ENCODE assay signal across 10 mouse cellular contexts in the genomic region with DNA sequence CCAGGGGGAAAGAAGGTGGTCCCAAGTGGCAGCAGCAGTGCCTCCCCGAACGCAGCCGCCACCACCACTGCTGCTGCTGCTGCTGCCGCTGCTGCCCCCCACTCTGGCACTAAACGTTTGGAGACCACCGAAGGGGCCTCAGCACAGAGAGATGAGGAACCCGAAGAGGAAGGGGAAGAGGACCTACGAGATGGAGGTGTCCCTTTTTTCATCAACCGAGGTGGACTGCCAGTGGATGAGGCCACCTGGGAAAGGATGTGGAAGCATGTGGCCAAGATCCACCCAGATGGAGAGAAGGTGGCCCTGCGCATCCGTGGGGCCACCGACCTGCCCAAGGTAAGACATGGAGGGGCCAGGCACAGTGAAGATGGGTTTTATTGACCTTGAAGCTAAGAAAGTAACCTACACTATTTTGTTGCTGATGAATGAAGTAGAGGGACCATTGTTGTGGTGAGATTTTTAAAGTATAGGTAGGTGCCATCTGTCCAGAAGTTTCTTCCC. TPM values are rescaled to one million over a fixed set of nuclear protein-coding genes. Genes with fewer than 3 reads are reported as not detected.
DNase-seq lines count a peak whose midpoint lies in the region; ATAC-seq and TF ChIP-seq lines count a peak whose summit lies in the region.
"Had no signal": no experiment of that assay in that cellular context is flagged by ENCODE, and none has a peak within 500 bp of the region (broad histone marks: within the 10 kb centered on the region; RNA-seq: fewer than 3 reads in every experiment).

No protein-coding gene starts in this region.

- DNase-seq in embryo, embryonic 10.5 days (ENCODE audit: low spot score): peak; percentile 14
- DNase-seq in embryo, embryonic 10 days (ENCODE audit: low spot score): no peak
- no peak for DNase-seq in heart, postnatal 0 days (ENCODE audit: low spot score)
- DNase-seq in liver, postnatal 0 days: no peak
- no peak for DNase-seq in layer of hippocampus, adult 18-20 months (ENCODE audit: low spot score in 2 of 2)
- DNase-seq in adrenal gland, adult 18-20 months (ENCODE audit: low spot score in 2 of 2): no peak
- DNase-seq in adrenal gland, postnatal 10 days: no peak
- DNase-seq: B cell, adult 2 months had no signal

- TF ChIP-seq EP300 in heart, postnatal 0 days (IDR thresholded peaks at IDR 0.05; ENCODE audit: low read depth): no peak
- TF ChIP-seq EP300 in liver, postnatal 0 days (IDR thresholded peaks at IDR 0.05; ENCODE audit: low read depth): no peak

- H3K36me3 ChIP-seq in E14TG2a.4 (ENCODE audit: insufficient read depth, low read length): no peaks in the 10 kb centered on the region
- H3K36me3 ChIP-seq in heart, postnatal 0 days (replicated peaks; ENCODE audit: control insufficient read depth, insufficient read depth, low read length): no peaks in the 10 kb centered on the region
- no peaks in the 10 kb centered on the region for H3K36me3 ChIP-seq in liver, postnatal 0 days (replicated peaks; ENCODE audit: insufficient read depth, low read length)

- ATAC-seq in heart, postnatal 0 days (ENCODE audit: insufficient read depth, low read depth): no peak
- no peak for ATAC-seq in liver, postnatal 0 days

- no peaks in the 10 kb centered on the region for H3K9me3 ChIP-seq in E14TG2a.4 (ENCODE audit: low read length)
- H3K9me3 ChIP-seq in heart, postnatal 0 days (replicated peaks; ENCODE audit: control insufficient read depth, low read length): no peaks in the 10 kb centered on the region
- H3K9me3 ChIP-seq in liver, postnatal 0 days (ENCODE audit: low read length): no peaks in the 10 kb centered on the region

- H3K4me3 ChIP-seq in E14TG2a.4 (replicated peaks; ENCODE audit: low read length): peak overlapping the region; percentile 89; the same call in 1 of the 2 replicates
- peak overlapping the region; percentile 83 for H3K4me3 ChIP-seq in heart, postnatal 0 days (ENCODE audit: low read depth, low read length)
- H3K4me3 ChIP-seq in liver, postnatal 0 days (ENCODE audit: low read depth, low read length): peak overlapping the region; percentile 65

- no peak for TF ChIP-seq CTCF in E14TG2a.4 (conservative IDR thresholded peaks at IDR 0.05; ENCODE audit: low read length)
- TF ChIP-seq CTCF in heart, postnatal 0 days (IDR thresholded peaks at IDR 0.05; ENCODE audit: low read depth): no peak
- TF ChIP-seq CTCF in liver, postnatal 0 days (IDR thresholded peaks at IDR 0.05; ENCODE audit: low read depth): no peak

- H3K27ac ChIP-seq in heart, postnatal 0 days (ENCODE audit: low read depth): peak overlapping the region; percentile 52
- H3K27ac ChIP-seq in liver, postnatal 0 days (ENCODE audit: low read depth): no peak overlapping the region; the same call in 1 of the 2 replicates

- peak overlapping the region; percentile 98 for H3K4me2 ChIP-seq in heart, postnatal 0 days (ENCODE audit: low read depth, low read length)
- peak overlapping the region; percentile 93 for H3K4me2 ChIP-seq in liver, postnatal 0 days (ENCODE audit: low read depth, low read length)

- WGBS in heart, postnatal 0 days: 25% methylated on average over 12 of the region's 12 CpGs
- WGBS in liver, postnatal 0 days (ENCODE audit: insufficient replicate concordance): 25% methylated on average over 12 of the region's 12 CpGs

- peak overlapping the region; percentile 69; the same call in 1 of the 2 replicates for H3K9ac ChIP-seq in heart, postnatal 0 days (replicated peaks; ENCODE audit: low read depth, low read length)
- no peak overlapping the region for H3K9ac ChIP-seq in liver, postnatal 0 days (replicated peaks)

- H3K27me3 ChIP-seq in E14TG2a.4 (ENCODE audit: insufficient read depth, low read length): peaks cover 59% of the 10 kb centered on the region
- no peaks in the 10 kb centered on the region for H3K27me3 ChIP-seq in heart, postnatal 0 days (ENCODE audit: control insufficient read depth, insufficient read depth, low read length)
- H3K27me3 ChIP-seq in liver, postnatal 0 days (ENCODE audit: insufficient read depth, low read length): peaks cover 26% of the 10 kb centered on the region

- peaks cover 46% of the 10 kb centered on the region for H3K4me1 ChIP-seq in E14TG2a.4 (replicated peaks; ENCODE audit: low read depth, low read length)
- H3K4me1 ChIP-seq in heart, postnatal 0 days (ENCODE audit: control insufficient read depth, insufficient read depth): peaks cover 10% of the 10 kb centered on the region; the same call in 1 of the 2 replicates
- H3K4me1 ChIP-seq in liver, postnatal 0 days (ENCODE audit: insufficient read depth): peaks cover 11% of the 10 kb centered on the region

RNA-seq across cellular contexts. Expression of a gene that starts 1.5 kb away (rescaled TPM):
- 35.0 and 38.1 TPM in 2 replicates for total RNA-seq in heart, postnatal 0 days (2014; rRNA removed; ENCODE audit: low replicate concordance)
- polyA plus RNA-seq in heart, postnatal 0 days (2015; fragmentation: Nextera tagmentation; extraction: Ambion mirVana): 8.2 and 8.9 TPM in 2 replicates
- 1.3 and 1.4 TPM in 2 replicates for polyA plus RNA-seq in liver, postnatal 0 days (2015; fragmentation: Nextera tagmentation; extraction: Ambion mirVana)
- 10 to 100 TPM; 36.8 to 37.8 TPM for total RNA-seq in layer of hippocampus, adult 18-20 months (2021)
- 1 to 10 TPM; 2.2 to 4.8 TPM for total RNA-seq in adrenal gland, adult 18-20 months (2021)
- total RNA-seq in adrenal gland, postnatal 10 days (2021): 10 to 100 TPM; 14.7 to 20.6 TPM

RNA-seq across cellular contexts. Expression of a gene that starts 46.2 kb away (rescaled TPM):
- total RNA-seq in heart, postnatal 0 days (2014; rRNA removed; ENCODE audit: low replicate concordance): 2.2 and 4.4 TPM in 2 replicates
- 4.4 and 4.7 TPM in 2 replicates for polyA plus RNA-seq in heart, postnatal 0 days (2015; fragmentation: Nextera tagmentation; extraction: Ambion mirVana)
- 0.80 and 0.99 TPM in 2 replicates for polyA plus RNA-seq in liver, postnatal 0 days (2015; fragmentation: Nextera tagmentation; extraction: Ambion mirVana)
- 1 to 10 TPM; 5.0 to 5.7 TPM for total RNA-seq in layer of hippocampus, adult 18-20 months (2021)
- 1 to 10 TPM; 2.3 to 2.4 TPM for total RNA-seq in adrenal gland, adult 18-20 months (2021)
- 1 to 10 TPM; 2.9 to 4.9 TPM for total RNA-seq in adrenal gland, postnatal 10 days (2021)

RNA-seq across cellular contexts. Expression of a gene that starts 54.1 kb away (rescaled TPM):
- not detected in 2 replicates for total RNA-seq in heart, postnatal 0 days (2014; rRNA removed; ENCODE audit: low replicate concordance)
- not detected in 2 replicates for polyA plus RNA-seq in heart, postnatal 0 days (2015; fragmentation: Nextera tagmentation; extraction: Ambion mirVana)
- not detected in 2 replicates for polyA plus RNA-seq in liver, postnatal 0 days (2015; fragmentation: Nextera tagmentation; extraction: Ambion mirVana)
- not detected for total RNA-seq in layer of hippocampus, adult 18-20 months (2021)
- total RNA-seq in adrenal gland, adult 18-20 months (2021): not detected
- not detected for total RNA-seq in adrenal gland, postnatal 10 days (2021)
- total RNA-seq: hematopoietic stem cell, adult 5-6 weeks had no signal
